Mouse (Mus musculus): ENCODE data around the gene Grk5.

DNA sequence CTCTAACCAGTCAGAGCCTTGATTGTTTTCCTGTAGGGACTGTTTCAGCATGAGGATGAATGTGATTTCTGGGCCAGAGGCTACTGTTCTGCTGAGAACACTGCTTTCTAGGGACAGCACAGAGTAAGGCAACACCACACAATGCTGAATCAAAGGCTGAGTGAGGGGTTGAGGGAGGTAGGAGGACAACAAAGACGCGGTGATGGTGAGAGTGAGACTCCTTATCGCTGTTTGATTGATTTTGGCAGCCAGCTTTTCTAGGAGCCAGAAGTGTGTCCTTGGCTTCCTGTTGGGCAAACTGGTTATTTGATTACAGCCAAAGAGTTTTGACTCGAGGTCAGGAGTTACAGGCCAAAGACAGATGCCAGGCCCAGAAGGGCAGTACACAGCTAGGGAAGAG is 25.7 kb downstream of the Grk5 start:
- TF ChIP-seq CTCF (IDR thresholded peaks at IDR 0.05; ENCODE audit: low read depth, low read length) (no peak), POLR2A (IDR thresholded peaks at IDR 0.05; ENCODE audit: borderline replicate concordance, low read depth, low read length) (no peak)

Measured in bone marrow macrophage, adult 2 months (primary cell).